Mouse (Mus musculus): Measurements from ENCODE around the gene Spock1. TPM values are rescaled to one million over a fixed set of nuclear protein-coding genes. Genes with fewer than 3 reads are reported as not detected.

The Spock1 gene
- polyA plus RNA-seq, 1 experiment from 2014 or later: 111 TPM

GRCm38 (mm10) chr13:57648784-57649183 is 259.3 kb downstream of the Spock1 start:
- H3K27ac ChIP-seq (replicated peaks): 0 out of 2 replicates have a peak overlapping the region, but pooled peaks have one; percentile 9
- WGBS: 44% methylated on average over 2 of the region's 2 CpGs
- H3K4me1 ChIP-seq: peaks cover 22% of the 10 kb centered on the region
- no peaks in the 10 kb centered on the region for H3K27me3 ChIP-seq (replicated peaks)
- H3K9me3 ChIP-seq (replicated peaks): no peaks in the 10 kb centered on the region
- H3K4me2 ChIP-seq: no peak overlapping the region
- no peak overlapping the region for H3K9ac ChIP-seq (replicated peaks)
- no peaks in the 10 kb centered on the region for H3K36me3 ChIP-seq
- no peak for ATAC-seq (ENCODE audit: low FRiP score)
- no peak overlapping the region for H3K4me3 ChIP-seq (replicated peaks)

GRCm38 (mm10) chr13:57647456-57647855 is 260.7 kb downstream of the Spock1 start:
- peaks cover 28% of the 10 kb centered on the region for H3K4me1 ChIP-seq
- H3K27me3 ChIP-seq (replicated peaks): no peaks in the 10 kb centered on the region
- H3K4me3 ChIP-seq (replicated peaks): no peak overlapping the region
- WGBS: 76% methylated on average over 4 of the region's 4 CpGs
- H3K36me3 ChIP-seq: no peaks in the 10 kb centered on the region
- H3K9ac ChIP-seq (replicated peaks): no peak overlapping the region
- H3K9me3 ChIP-seq (replicated peaks): no peaks in the 10 kb centered on the region
- H3K27ac ChIP-seq (replicated peaks): no peak overlapping the region
- ATAC-seq (ENCODE audit: low FRiP score): no peak
- no peak overlapping the region for H3K4me2 ChIP-seq

GRCm38 (mm10) chr13:57643036-57643435 is 265.1 kb downstream of the Spock1 start:
- no peaks in the 10 kb centered on the region for H3K9me3 ChIP-seq (replicated peaks)
- no peak for ATAC-seq (ENCODE audit: low FRiP score)
- H3K27ac ChIP-seq (replicated peaks): no peak overlapping the region
- no peaks in the 10 kb centered on the region for H3K27me3 ChIP-seq (replicated peaks)
- H3K36me3 ChIP-seq: no peaks in the 10 kb centered on the region
- H3K4me3 ChIP-seq (replicated peaks): no peak overlapping the region
- no peak overlapping the region for H3K4me2 ChIP-seq
- WGBS: 64% methylated on average over 12 of the region's 12 CpGs
- H3K9ac ChIP-seq (replicated peaks): no peak overlapping the region
- H3K4me1 ChIP-seq: peaks cover 25% of the 10 kb centered on the region; the same call in 1 of the 2 replicates

- ATAC-seq (ENCODE audit: low FRiP score): no peak
- no peak overlapping the region for H3K9ac ChIP-seq (replicated peaks)
- WGBS: 89% methylated on average over 4 of the region's 4 CpGs
These were observed 266.5 kb downstream of the Spock1 start for GRCm38 (mm10) chr13:57641649-57642048.

GRCm38 (mm10) chr13:57640968-57641367 is 267.2 kb downstream of the Spock1 start:
- 78% methylated on average over 2 of the region's 2 CpGs for WGBS
- H3K4me3 ChIP-seq (replicated peaks): no peak overlapping the region
- no peak overlapping the region for H3K9ac ChIP-seq (replicated peaks)
- H3K4me2 ChIP-seq: no peak overlapping the region
- no peaks in the 10 kb centered on the region for H3K27me3 ChIP-seq (replicated peaks)
- no peaks in the 10 kb centered on the region for H3K36me3 ChIP-seq
- no peak for ATAC-seq (ENCODE audit: low FRiP score)
- no peaks in the 10 kb centered on the region for H3K9me3 ChIP-seq (replicated peaks)
- H3K4me1 ChIP-seq: peaks cover 44% of the 10 kb centered on the region
- H3K27ac ChIP-seq (replicated peaks): no peak overlapping the region

More at GRCm38 (mm10) chr13:57641649-57642048, 266.5 kb downstream of the Spock1 start:
- Histone ChIP-seq H3K27ac (replicated peaks) (no peak overlapping the region), H3K9me3 (replicated peaks) (no peaks in the 10 kb centered on the region), H3K4me3 (replicated peaks) (no peak overlapping the region), H3K4me2 (no peak overlapping the region), H3K27me3 (replicated peaks) (no peaks in the 10 kb centered on the region), H3K36me3 (no peaks in the 10 kb centered on the region), H3K4me1 (peaks cover 39% of the 10 kb centered on the region)

GRCm38 (mm10) chr13:57638820-57639219 is 269.3 kb downstream of the Spock1 start:
- peaks cover 45% of the 10 kb centered on the region for H3K4me1 ChIP-seq
- H3K4me2 ChIP-seq: no peak overlapping the region
- ATAC-seq (ENCODE audit: low FRiP score): no peak
- no peak overlapping the region for H3K9ac ChIP-seq (replicated peaks)
- H3K9me3 ChIP-seq (replicated peaks): no peaks in the 10 kb centered on the region
- 82% methylated on average over 5 of the region's 5 CpGs for WGBS
- no peak overlapping the region for H3K4me3 ChIP-seq (replicated peaks)
- no peaks in the 10 kb centered on the region for H3K27me3 ChIP-seq (replicated peaks)
- no peaks in the 10 kb centered on the region for H3K36me3 ChIP-seq
- no peak overlapping the region for H3K27ac ChIP-seq (replicated peaks)

GRCm38 (mm10) chr13:57637606-57638132 is 270.5 kb downstream of the Spock1 start:
- ATAC-seq (ENCODE audit: low FRiP score): no peak
- Histone ChIP-seq H3K36me3 (no peaks in the 10 kb centered on the region), H3K4me1 (peaks cover 39% of the 10 kb centered on the region), H3K9ac (replicated peaks) (no peak overlapping the region), H3K27me3 (replicated peaks) (no peaks in the 10 kb centered on the region), H3K4me2 (peak overlapping the region; percentile 25; the same call in 1 of the 2 replicates), H3K27ac (replicated peaks) (no peak overlapping the region), H3K4me3 (replicated peaks) (no peak overlapping the region), H3K9me3 (replicated peaks) (no peaks in the 10 kb centered on the region)
- 48% methylated on average over 15 of the region's 15 CpGs for WGBS

- no peaks in the 10 kb centered on the region for H3K36me3 ChIP-seq
- peak; percentile 27; the same call in 1 of the 2 replicates for ATAC-seq (ENCODE audit: low FRiP score)
- peaks cover 39% of the 10 kb centered on the region for H3K4me1 ChIP-seq
- no peak overlapping the region for H3K4me3 ChIP-seq (replicated peaks)
- peak overlapping the region; percentile 25; the same call in 1 of the 2 replicates for H3K4me2 ChIP-seq
- H3K9ac ChIP-seq (replicated peaks): no peak overlapping the region
- H3K27me3 ChIP-seq (replicated peaks): no peaks in the 10 kb centered on the region
- 54% methylated on average over 10 of the region's 10 CpGs for WGBS
- no peak overlapping the region for H3K27ac ChIP-seq (replicated peaks)
- H3K9me3 ChIP-seq (replicated peaks): no peaks in the 10 kb centered on the region
These were observed 271.0 kb downstream of the Spock1 start for GRCm38 (mm10) chr13:57637080-57637572.

GRCm38 (mm10) chr13:57636196-57637015 is 271.7 kb downstream of the Spock1 start:
- ATAC-seq (ENCODE audit: low FRiP score): peak; percentile 60; the same call in 1 of the 2 replicates

GRCm38 (mm10) chr13:57630532-57630931 is 277.6 kb downstream of the Spock1 start:
- Histone ChIP-seq H3K4me1 (0 out of 2 replicates have a peak, but pooled peaks cover 3% of the 10 kb centered on the region), H3K27ac (replicated peaks) (no peak overlapping the region), H3K36me3 (no peaks in the 10 kb centered on the region), H3K27me3 (replicated peaks) (no peaks in the 10 kb centered on the region), H3K4me3 (replicated peaks) (no peak overlapping the region), H3K9ac (replicated peaks) (no peak overlapping the region), H3K4me2 (no peak overlapping the region), H3K9me3 (replicated peaks) (no peaks in the 10 kb centered on the region)
- ATAC-seq (ENCODE audit: low FRiP score): no peak
- WGBS: 93% methylated on average over 4 of the region's 4 CpGs

More at GRCm38 (mm10) chr13:57636196-57637015, 271.7 kb downstream of the Spock1 start:
- H3K4me1 ChIP-seq: peaks cover 35% of the 10 kb centered on the region
- WGBS: 51% methylated on average over 10 of the region's 10 CpGs
- H3K9ac ChIP-seq (replicated peaks): no peak overlapping the region
- peak overlapping the region; percentile 24 for H3K27ac ChIP-seq (replicated peaks)
- no peak overlapping the region for H3K4me3 ChIP-seq (replicated peaks)
- no peaks in the 10 kb centered on the region for H3K9me3 ChIP-seq (replicated peaks)
- H3K27me3 ChIP-seq (replicated peaks): no peaks in the 10 kb centered on the region
- H3K36me3 ChIP-seq: no peaks in the 10 kb centered on the region
- no peak overlapping the region for H3K4me2 ChIP-seq

GRCm38 (mm10) chr13:57628218-57628617 is 279.9 kb downstream of the Spock1 start:
- Histone ChIP-seq H3K9ac (replicated peaks) (no peak overlapping the region), H3K36me3 (no peaks in the 10 kb centered on the region), H3K4me3 (replicated peaks) (no peak overlapping the region), H3K27me3 (replicated peaks) (no peaks in the 10 kb centered on the region), H3K4me2 (no peak overlapping the region), H3K9me3 (replicated peaks) (no peaks in the 10 kb centered on the region), H3K4me1 (0 out of 2 replicates have a peak, but pooled peaks cover 5% of the 10 kb centered on the region), H3K27ac (replicated peaks) (no peak overlapping the region)
- WGBS: 50% methylated on average over 8 of the region's 8 CpGs
- ATAC-seq (ENCODE audit: low FRiP score): no peak

- no peaks in the 10 kb centered on the region for H3K36me3 ChIP-seq
- H3K27me3 ChIP-seq (replicated peaks): no peaks in the 10 kb centered on the region
- 0 out of 2 replicates have a peak, but pooled peaks cover 5% of the 10 kb centered on the region for H3K4me1 ChIP-seq
- no peak for ATAC-seq (ENCODE audit: low FRiP score)
- H3K4me3 ChIP-seq (replicated peaks): no peak overlapping the region
- no peak overlapping the region for H3K9ac ChIP-seq (replicated peaks)
- no peaks in the 10 kb centered on the region for H3K9me3 ChIP-seq (replicated peaks)
- no peak overlapping the region for H3K27ac ChIP-seq (replicated peaks)
- H3K4me2 ChIP-seq: no peak overlapping the region
- 55% methylated on average over 9 of the region's 9 CpGs for WGBS
These were observed 281.7 kb downstream of the Spock1 start for GRCm38 (mm10) chr13:57626434-57626833.
